Mouse (Mus musculus): ENCODE results near the gene Epop. TPM values are rescaled to one million over a fixed set of nuclear protein-coding genes. Genes with fewer than 3 reads are reported as not detected.

The Epop gene
- total and polyA plus RNA-seq, 2 experiments from 2014 or later = 0.15 to 6.0 TPM

- Histone ChIP-seq H3K27ac (ENCODE audit: low read depth) (peak overlapping the region; percentile 84), H3K4me3 (ENCODE audit: low read depth, low read length) (peak overlapping the region; percentile 92), H3K4me2 (ENCODE audit: low read depth, low read length) (peak overlapping the region; percentile 84), H3K36me3 (replicated peaks; ENCODE audit: control insufficient read depth, insufficient read depth, low read length) (peaks cover 24% of the 10 kb centered on the region), H3K9ac (replicated peaks; ENCODE audit: low read depth, low read length) (peak overlapping the region; percentile 89), H3K4me1 (ENCODE audit: control insufficient read depth, insufficient read depth) (peaks cover 22% of the 10 kb centered on the region), H3K27me3 (ENCODE audit: control insufficient read depth, insufficient read depth, low read length) (no peaks in the 10 kb centered on the region), H3K9me3 (replicated peaks; ENCODE audit: control insufficient read depth, low read length) (no peaks in the 10 kb centered on the region)
- DNase-seq (ENCODE audit: low spot score) = no peak
- WGBS = 1% methylated on average over 35 of the region's 57 CpGs
- ATAC-seq (ENCODE audit: insufficient read depth, low read depth) = 0 out of 2 replicates have a peak, but pooled peaks have one; percentile 14
- no peak for TF ChIP-seq EP300 (IDR thresholded peaks at IDR 0.05; ENCODE audit: low read depth)
- no peak for TF ChIP-seq CTCF (IDR thresholded peaks at IDR 0.05; ENCODE audit: low read depth)
These were observed 34.2 kb upstream of the Epop start for GRCm38 (mm10) chr11:97663528-97664338.

DNA sequence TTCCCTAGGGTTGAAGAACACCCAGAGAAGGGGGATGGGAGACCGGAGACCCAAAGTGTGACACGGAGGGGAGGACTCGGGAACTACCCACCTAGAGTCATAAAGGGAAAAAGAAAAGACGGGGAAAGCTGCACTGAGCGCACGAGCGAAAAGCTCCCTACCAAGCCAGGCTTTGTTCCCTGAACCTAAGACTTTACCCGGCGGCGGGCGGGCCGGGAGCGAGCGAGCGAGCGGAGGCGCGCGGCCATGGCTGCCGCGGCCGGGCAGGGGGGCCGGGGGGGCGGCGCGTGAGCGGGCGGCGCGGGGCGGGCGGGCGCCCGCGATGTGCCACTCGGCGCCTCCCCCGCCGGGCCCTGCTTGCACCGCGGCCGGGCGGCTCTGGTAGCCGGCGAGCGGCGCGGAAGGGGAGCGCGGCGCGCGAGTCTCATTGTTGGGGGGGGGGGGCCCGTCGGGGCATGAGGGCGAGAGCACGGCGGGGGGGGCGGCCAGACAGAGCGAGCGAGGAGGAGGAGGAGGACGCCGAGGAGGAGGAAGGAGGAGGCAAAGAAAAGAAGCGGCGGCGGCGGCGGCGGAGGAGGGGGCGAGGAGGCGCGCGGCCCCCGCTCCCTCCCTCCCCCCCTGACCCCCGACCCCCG, 33.5 kb upstream of the Epop start, which contains the start of gene Mllt6:
Gene Mllt6, plus strand, starts transcription at position 522 of the 635 bp plus-strand sequence.
- TF ChIP-seq CTCF (IDR thresholded peaks at IDR 0.05; ENCODE audit: low read depth) = no peak
- TF ChIP-seq EP300 (IDR thresholded peaks at IDR 0.05; ENCODE audit: low read depth) = no peak
- 0% methylated on average over 35 of the region's 76 CpGs for WGBS
- peak within 1 kb of the TSS; percentile 84 for H3K4me2 ChIP-seq (ENCODE audit: low read depth, low read length)
- peak within 1 kb of the TSS; percentile 89 for H3K9ac ChIP-seq (replicated peaks; ENCODE audit: low read depth, low read length)
- DNase-seq (ENCODE audit: low spot score) (peak; percentile 88), ATAC-seq (ENCODE audit: insufficient read depth, low read depth) (peak; percentile 70)
- H3K27ac ChIP-seq (ENCODE audit: low read depth) = peak within 1 kb of the TSS; percentile 84
- H3K9me3 ChIP-seq (replicated peaks; ENCODE audit: control insufficient read depth, low read length) = no peaks in the 10 kb centered on the region
- H3K36me3 ChIP-seq (replicated peaks; ENCODE audit: control insufficient read depth, insufficient read depth, low read length) = peaks cover 19% of the 10 kb centered on the region
- H3K27me3 ChIP-seq (ENCODE audit: control insufficient read depth, insufficient read depth, low read length) = no peaks in the 10 kb centered on the region
- H3K4me3 ChIP-seq (ENCODE audit: low read depth, low read length) = peak within 1 kb of the TSS; percentile 92
- H3K4me1 ChIP-seq (ENCODE audit: control insufficient read depth, insufficient read depth) = peaks cover 23% of the 10 kb centered on the region

DNA sequence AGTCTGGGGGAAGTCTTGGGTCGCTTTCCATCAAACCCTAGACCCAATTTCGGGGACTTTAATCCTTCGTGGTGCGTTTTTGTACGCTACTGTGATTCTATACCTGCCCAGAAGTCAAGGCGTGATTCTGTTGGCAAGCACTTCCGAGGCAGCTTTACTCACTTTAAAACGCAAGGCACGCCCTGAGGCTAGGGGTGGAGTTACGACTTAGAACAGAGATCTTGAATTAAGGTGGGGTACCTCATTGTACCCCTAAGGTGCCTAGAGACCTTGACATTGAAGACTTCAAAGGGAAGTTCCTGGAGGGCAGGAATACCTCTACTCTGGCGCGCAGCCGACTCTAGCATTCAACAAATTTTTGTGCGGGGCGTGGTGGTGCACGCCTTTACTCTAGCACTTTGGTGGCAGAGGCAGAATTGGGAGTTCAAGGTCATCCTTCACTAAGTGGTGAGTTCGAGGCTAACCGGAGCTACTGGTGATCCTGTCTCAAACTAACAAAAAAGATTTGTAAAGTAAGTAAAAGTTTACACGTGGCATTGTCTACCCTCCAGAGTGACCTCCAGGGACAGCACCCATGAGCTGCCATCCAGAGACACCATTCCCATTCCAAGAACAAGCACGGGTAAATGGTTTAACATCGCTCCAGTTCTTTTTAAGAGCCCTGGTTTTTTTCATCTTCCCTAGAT, 32.8 kb upstream of the Epop start:
- H3K27me3 ChIP-seq (ENCODE audit: control insufficient read depth, insufficient read depth, low read length) = no peaks in the 10 kb centered on the region
- DNase-seq (ENCODE audit: low spot score) (peak; percentile 80), ATAC-seq (ENCODE audit: insufficient read depth, low read depth) (no peak)
- H3K9me3 ChIP-seq (replicated peaks; ENCODE audit: control insufficient read depth, low read length) = no peaks in the 10 kb centered on the region
- peak overlapping the region; percentile 92 for H3K4me3 ChIP-seq (ENCODE audit: low read depth, low read length)
- WGBS = 2% methylated on average over 21 of the region's 21 CpGs
- H3K27ac ChIP-seq (ENCODE audit: low read depth) = peak overlapping the region; percentile 84
- TF ChIP-seq EP300 (IDR thresholded peaks at IDR 0.05; ENCODE audit: low read depth) (no peak), CTCF (IDR thresholded peaks at IDR 0.05; ENCODE audit: low read depth) (no peak)
- peak overlapping the region; percentile 89 for H3K9ac ChIP-seq (replicated peaks; ENCODE audit: low read depth, low read length)
- H3K36me3 ChIP-seq (replicated peaks; ENCODE audit: control insufficient read depth, insufficient read depth, low read length) = peaks cover 14% of the 10 kb centered on the region
- H3K4me2 ChIP-seq (ENCODE audit: low read depth, low read length) = peak overlapping the region; percentile 84
- peaks cover 23% of the 10 kb centered on the region for H3K4me1 ChIP-seq (ENCODE audit: control insufficient read depth, insufficient read depth)

DNA sequence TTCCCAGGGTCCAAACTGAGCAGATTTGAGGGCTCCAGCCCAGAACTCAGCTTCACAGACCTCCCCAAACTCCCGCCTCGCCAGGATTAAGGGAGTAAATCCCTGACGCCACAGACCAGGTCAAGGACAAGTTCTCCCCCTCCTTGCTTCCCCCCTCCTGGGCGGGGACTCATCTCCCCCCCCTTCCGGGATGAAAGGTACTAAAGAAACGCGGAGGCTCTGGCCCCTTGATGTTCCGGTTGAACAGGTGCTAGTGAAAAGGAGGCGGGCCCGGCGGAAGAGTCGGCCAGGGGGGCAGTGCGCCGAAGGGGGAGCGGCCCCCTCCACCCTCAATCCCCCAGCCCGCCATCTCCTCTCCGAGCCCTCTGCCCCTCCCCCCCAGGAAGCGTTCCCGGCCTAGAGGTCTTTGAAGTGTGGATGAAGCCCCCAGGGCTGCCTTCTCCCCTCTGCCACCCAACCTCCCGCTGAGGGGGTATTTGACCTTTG, 32.2 kb upstream of the Epop start:
- peak overlapping the region; percentile 84 for H3K27ac ChIP-seq (ENCODE audit: low read depth)
- H3K4me1 ChIP-seq (ENCODE audit: control insufficient read depth, insufficient read depth) = peaks cover 23% of the 10 kb centered on the region
- no peak for ATAC-seq (ENCODE audit: insufficient read depth, low read depth)
- H3K4me2 ChIP-seq (ENCODE audit: low read depth, low read length) = peak overlapping the region; percentile 84
- peak; percentile 55 for DNase-seq (ENCODE audit: low spot score)
- H3K4me3 ChIP-seq (ENCODE audit: low read depth, low read length) = peak overlapping the region; percentile 41
- no peaks in the 10 kb centered on the region for H3K27me3 ChIP-seq (ENCODE audit: control insufficient read depth, insufficient read depth, low read length)
- peaks cover 8% of the 10 kb centered on the region for H3K36me3 ChIP-seq (replicated peaks; ENCODE audit: control insufficient read depth, insufficient read depth, low read length)
- no peaks in the 10 kb centered on the region for H3K9me3 ChIP-seq (replicated peaks; ENCODE audit: control insufficient read depth, low read length)
- TF ChIP-seq EP300 (IDR thresholded peaks at IDR 0.05; ENCODE audit: low read depth) = no peak
- TF ChIP-seq CTCF (IDR thresholded peaks at IDR 0.05; ENCODE audit: low read depth) = no peak
- under 1% methylated on average over 16 of the region's 20 CpGs for WGBS
- H3K9ac ChIP-seq (replicated peaks; ENCODE audit: low read depth, low read length) = 0 out of 2 replicates have a peak overlapping the region, but pooled peaks have one; percentile 18

Data from heart, postnatal 0 days (tissue).